Mouse (Mus musculus) lung, adult 2 months (tissue): ENCODE results near the gene Fam155a.

Experiments used
- CTCF ChIP-seq: fragments of 200-500 bp; IDR thresholded peaks from 2 replicates; pipeline ENCODE4 v1.5.1; 2011; ENCODE audit warnings: mild to moderate bottlenecking, low read length, control low read depth; ENCODE audit not compliant: insufficient read depth
- POLR2A ChIP-seq: fragments of 200-500 bp; IDR thresholded peaks from 2 replicates; pipeline ENCODE4 v1.6.1; 2011; ENCODE audit warnings: low read depth, mild to moderate bottlenecking, control low read depth, low read length, borderline replicate concordance; ENCODE audit errors: extremely low read depth

DNA sequence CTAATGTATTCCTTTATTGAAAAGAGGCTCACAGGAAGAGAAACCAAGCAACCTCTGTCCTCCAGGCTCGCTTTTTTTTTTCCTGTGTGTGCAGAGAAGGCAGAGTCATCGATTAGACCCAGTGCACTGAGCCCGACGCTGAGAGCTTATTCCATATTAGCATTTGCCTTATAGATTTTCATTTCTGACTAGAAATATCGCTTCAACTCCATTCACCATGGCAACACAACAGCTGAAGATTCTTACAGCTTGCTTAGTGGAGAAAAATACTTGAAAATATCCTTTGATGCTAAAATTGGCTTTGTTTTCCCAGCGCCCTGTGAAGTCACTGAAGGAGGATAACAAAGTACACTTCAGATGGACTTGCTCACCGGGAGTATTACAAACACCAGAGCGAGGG, 26.6 kb upstream of the Fam155a start:
- TF ChIP-seq CTCF (no peak), POLR2A (no peak)
